Mouse (Mus musculus): Measurements from ENCODE around the gene Klhl22.

GRCm38 (mm10) chr16:17835481-17835880 lies 76.1 kb downstream of the Klhl22 start:
- TF ChIP-seq CTCF (IDR thresholded peaks at IDR 0.05; ENCODE audit: low read depth, low read length) (no peak), POLR2AphosphoS5 (IDR thresholded peaks at IDR 0.05; ENCODE audit: insufficient replicate concordance, low read depth, low read length) (no peak)
